Mouse (Mus musculus) c-Kit-positive CD71-positive TER-119-positive erythroid progenitor cells, embryonic 14.5 days (primary cell): ENCODE measurements around the gene Skint4.

ENCODE experiments used
- DNase-seq: peaks from one replicate; pipeline ENCODE4 v3.0.0-alpha.2; 2013; ENCODE audit warnings: low spot score

Skint4 gene

GRCm38 (mm10) chr4:112071716-112072115 is at the start of gene Skint4:
TSS of gene Skint4 (plus strand) at chr4:112072016.
- no peak for DNase-seq
